Mouse (Mus musculus): Measurements from ENCODE around the gene Hoxb5.

GRCm38 (mm10) chr11:96259038-96259437 is 44.1 kb upstream of the Hoxb5 start:
- TF ChIP-seq CTCF (IDR thresholded peaks at IDR 0.05; ENCODE audit: low read depth, low read length) (no peak), POLR2A (IDR thresholded peaks at IDR 0.05; ENCODE audit: insufficient read depth, low read length) (no peak), EP300 (IDR thresholded peaks at IDR 0.05; ENCODE audit: insufficient read depth, low read depth, low read length) (no peak)
